Mouse (Mus musculus) olfactory bulb, adult 2 months (tissue): ENCODE results near the gene 4921524J17Rik. TPM values are rescaled to one million over a fixed set of nuclear protein-coding genes. Genes with fewer than 3 reads are reported as not detected.

ENCODE experiments used
- H3K27ac ChIP-seq: fragments of 200-500 bp; 2 replicates; pipeline ENCODE4 v1.5.1; 2012; ENCODE audit warnings: low read depth, low read length; ENCODE audit not compliant: insufficient read depth
- H3K4me1 ChIP-seq: fragments of 200-500 bp; 2 replicates; pipeline ENCODE4 v1.6.1; 2012; ENCODE audit warnings: low read length; ENCODE audit not compliant: control insufficient read depth, insufficient read depth
- H3K4me3 ChIP-seq: fragments of 200-500 bp; 2 replicates; pipeline ENCODE4 v1.5.1; 2012; ENCODE audit warnings: mild to moderate bottlenecking, low read depth, low read length, moderate library complexity; ENCODE audit not compliant: insufficient read depth
- CTCF ChIP-seq: fragments of 200-500 bp; IDR thresholded peaks from 2 replicates; pipeline ENCODE4 v1.5.1; 2012; ENCODE audit warnings: low read depth, mild to moderate bottlenecking, low read length, moderate library complexity; ENCODE audit not compliant: insufficient read depth
- POLR2A ChIP-seq: fragments of 200-500 bp; IDR thresholded peaks from 2 replicates; pipeline ENCODE4 v1.6.1; 2012; ENCODE audit warnings: mild to moderate bottlenecking, low read depth, low read length, moderate library complexity; ENCODE audit not compliant: insufficient read depth
- WGBS: fragments of 180-500 bp; shearing (Covaris S2); methylation state at CpG from one replicate; pipeline ENCODE4 v1.1.7; 2018; 5-methylcytosine and 5-hydroxymethylcytosine counted together
- polyA plus RNA-seq: library from polyadenylated mRNA; stranded (reverse); fragments of >200 nt; gene quantifications from 2 replicates; pipeline ENCODE4 v1.2.4, GENCODE M21; 2012; ENCODE audit warnings: low replicate concordance; ENCODE audit not compliant: missing spikeins, insufficient read depth, insufficient read length

Gene 4921524J17Rik
- polyA plus RNA-seq, 1 experiment: not detected

- H3K4me1 ChIP-seq: peaks cover 4% of the 10 kb centered on the region; the same call in 1 of the 2 replicates
- H3K4me3 ChIP-seq: no peak overlapping the region
- WGBS: 53% methylated on average over 2 of the region's 2 CpGs
- no peak for TF ChIP-seq POLR2A
- TF ChIP-seq CTCF: no peak
- no peak overlapping the region for H3K27ac ChIP-seq
Measured at GRCm38 (mm10) chr8:85379142-85379781, 53.4 kb downstream of the 4921524J17Rik start.

GRCm38 (mm10) chr8:85376516-85376915, 56.1 kb downstream of the 4921524J17Rik start:
- H3K4me1 ChIP-seq: peaks cover 4% of the 10 kb centered on the region; the same call in 1 of the 2 replicates
- WGBS: 45% methylated on average over 3 of the region's 3 CpGs
- TF ChIP-seq POLR2A (no peak), CTCF (no peak)
- H3K4me3 ChIP-seq: no peak overlapping the region
- H3K27ac ChIP-seq: no peak overlapping the region

GRCm38 (mm10) chr8:85374286-85374685, 58.3 kb downstream of the 4921524J17Rik start:
- WGBS: 61% methylated on average over 4 of the region's 4 CpGs
- H3K4me3 ChIP-seq: no peak overlapping the region
- H3K27ac ChIP-seq: no peak overlapping the region
- no peaks in the 10 kb centered on the region for H3K4me1 ChIP-seq
- TF ChIP-seq POLR2A (no peak), CTCF (no peak)

GRCm38 (mm10) chr8:85373435-85374039, 59.1 kb downstream of the 4921524J17Rik start:
- no peak for TF ChIP-seq POLR2A
- TF ChIP-seq CTCF: no peak
- 52% methylated on average over 5 of the region's 5 CpGs for WGBS
- Histone ChIP-seq H3K27ac (no peak overlapping the region), H3K4me1 (no peaks in the 10 kb centered on the region), H3K4me3 (no peak overlapping the region)

- Histone ChIP-seq H3K4me3 (no peak overlapping the region), H3K27ac (no peak overlapping the region), H3K4me1 (no peaks in the 10 kb centered on the region)
- no peak for TF ChIP-seq CTCF
- TF ChIP-seq POLR2A: no peak
- 98% methylated on average over 1 of the region's 1 CpGs for WGBS
Measured at GRCm38 (mm10) chr8:85372465-85372839, 60.2 kb downstream of the 4921524J17Rik start.

GRCm38 (mm10) chr8:85371736-85372464, 60.7 kb downstream of the 4921524J17Rik start:
- 67% methylated on average over 5 of the region's 5 CpGs for WGBS
- TF ChIP-seq CTCF: no peak
- H3K4me1 ChIP-seq: no peaks in the 10 kb centered on the region
- H3K4me3 ChIP-seq: no peak overlapping the region
- no peak overlapping the region for H3K27ac ChIP-seq

GRCm38 (mm10) chr8:85365176-85365575, 67.5 kb downstream of the 4921524J17Rik start:
- TF ChIP-seq CTCF (no peak), POLR2A (no peak)
- no peak overlapping the region for H3K4me3 ChIP-seq
- 66% methylated on average over 6 of the region's 6 CpGs for WGBS
- H3K4me1 ChIP-seq: no peaks in the 10 kb centered on the region
- H3K27ac ChIP-seq: no peak overlapping the region

GRCm38 (mm10) chr8:85364628-85365027, 68.0 kb downstream of the 4921524J17Rik start:
- WGBS: 83% methylated on average over 11 of the region's 11 CpGs
- TF ChIP-seq CTCF (no peak), POLR2A (no peak)
- H3K27ac ChIP-seq: no peak overlapping the region

GRCm38 (mm10) chr8:85363406-85363805, 69.2 kb downstream of the 4921524J17Rik start:
- no peak overlapping the region for H3K4me3 ChIP-seq
- TF ChIP-seq POLR2A (no peak), CTCF (no peak)
- WGBS: 80% methylated on average over 6 of the region's 6 CpGs
- H3K27ac ChIP-seq: no peak overlapping the region
- H3K4me1 ChIP-seq: no peaks in the 10 kb centered on the region

More at GRCm38 (mm10) chr8:85364628-85365027, 68.0 kb downstream of the 4921524J17Rik start:
- Histone ChIP-seq H3K4me1 (no peaks in the 10 kb centered on the region), H3K4me3 (no peak overlapping the region)
